Mouse (Mus musculus): ENCODE measurements at regions not wholly inside any gene's neighbourhood (a gene's known extent, or its start where the extent isn't known, plus 50 kb on each side); places are given as distances from the start of the nearest gene placed in this dataset.

- no peaks in the 10 kb centered on the region for H3K9me3 ChIP-seq
- H3K4me1 ChIP-seq: no peaks in the 10 kb centered on the region
- peaks cover 5% of the 10 kb centered on the region for H3K27me3 ChIP-seq (replicated peaks)
- ATAC-seq (ENCODE audit: extremely low read depth, insufficient number of reproducible peaks, low FRiP score, low TSS enrichment): no peak
- no peaks in the 10 kb centered on the region for H3K36me3 ChIP-seq
- H3K27ac ChIP-seq (replicated peaks): no peak overlapping the region
- H3K4me3 ChIP-seq: no peak overlapping the region
- no peak overlapping the region for H3K4me2 ChIP-seq
- 56% methylated on average over 3 of the region's 3 CpGs for WGBS
- no peak overlapping the region for H3K9ac ChIP-seq
These were observed 90.4 kb downstream of the Otol1 start for GRCm38 (mm10) chr3:70097813-70098212.

GRCm38 (mm10) chr3:70102091-70102490 lies 94.7 kb downstream of the Otol1 start:
- Histone ChIP-seq H3K27ac (replicated peaks) (no peak overlapping the region), H3K4me1 (no peaks in the 10 kb centered on the region), H3K36me3 (no peaks in the 10 kb centered on the region), H3K9ac (no peak overlapping the region), H3K4me3 (no peak overlapping the region), H3K27me3 (replicated peaks) (peaks cover 5% of the 10 kb centered on the region), H3K4me2 (no peak overlapping the region), H3K9me3 (no peaks in the 10 kb centered on the region)
- 66% methylated on average over 7 of the region's 7 CpGs for WGBS
- no peak for ATAC-seq (ENCODE audit: extremely low read depth, insufficient number of reproducible peaks, low FRiP score, low TSS enrichment)

GRCm38 (mm10) chr3:70102593-70103213 lies 95.3 kb downstream of the Otol1 start:
- Histone ChIP-seq H3K4me3 (no peak overlapping the region), H3K4me2 (no peak overlapping the region), H3K9me3 (no peaks in the 10 kb centered on the region), H3K4me1 (no peaks in the 10 kb centered on the region), H3K9ac (no peak overlapping the region), H3K27ac (replicated peaks) (no peak overlapping the region), H3K27me3 (replicated peaks) (peaks cover 5% of the 10 kb centered on the region), H3K36me3 (no peaks in the 10 kb centered on the region)
- ATAC-seq (ENCODE audit: extremely low read depth, insufficient number of reproducible peaks, low FRiP score, low TSS enrichment): no peak
- WGBS: 70% methylated on average over 10 of the region's 10 CpGs

GRCm38 (mm10) chr3:70103983-70104827 lies 96.8 kb downstream of the Otol1 start:
- Histone ChIP-seq H3K4me2 (peak overlapping the region; percentile 93), H3K36me3 (no peaks in the 10 kb centered on the region), H3K4me3 (peak overlapping the region; percentile 60), H3K27me3 (replicated peaks) (peaks cover 5% of the 10 kb centered on the region), H3K9me3 (no peaks in the 10 kb centered on the region), H3K9ac (peak overlapping the region; percentile 76), H3K27ac (replicated peaks) (0 out of 2 replicates have a peak overlapping the region, but pooled peaks have one; percentile 26), H3K4me1 (no peaks in the 10 kb centered on the region)
- 7% methylated on average over 21 of the region's 21 CpGs for WGBS
- ATAC-seq (ENCODE audit: extremely low read depth, insufficient number of reproducible peaks, low FRiP score, low TSS enrichment): no peak

GRCm38 (mm10) chr3:70104828-70105399 lies 97.5 kb downstream of the Otol1 start:
- Histone ChIP-seq H3K27me3 (replicated peaks) (peaks cover 5% of the 10 kb centered on the region), H3K9me3 (no peaks in the 10 kb centered on the region), H3K9ac (peak overlapping the region; percentile 76), H3K36me3 (no peaks in the 10 kb centered on the region), H3K4me1 (no peaks in the 10 kb centered on the region), H3K4me3 (peak overlapping the region; percentile 60), H3K27ac (replicated peaks) (no peak overlapping the region), H3K4me2 (peak overlapping the region; percentile 93)
- 16% methylated on average over 7 of the region's 7 CpGs for WGBS
- no peak for ATAC-seq (ENCODE audit: extremely low read depth, insufficient number of reproducible peaks, low FRiP score, low TSS enrichment)

GRCm38 (mm10) chr3:70105561-70105960 lies 98.1 kb downstream of the Otol1 start:
- no peak overlapping the region for H3K4me3 ChIP-seq
- H3K4me2 ChIP-seq: no peak overlapping the region
- H3K9ac ChIP-seq: no peak overlapping the region
- H3K36me3 ChIP-seq: no peaks in the 10 kb centered on the region
- no peak for ATAC-seq (ENCODE audit: extremely low read depth, insufficient number of reproducible peaks, low FRiP score, low TSS enrichment)
- H3K4me1 ChIP-seq: no peaks in the 10 kb centered on the region
- no peaks in the 10 kb centered on the region for H3K9me3 ChIP-seq
- H3K27me3 ChIP-seq (replicated peaks): peaks cover 5% of the 10 kb centered on the region
- H3K27ac ChIP-seq (replicated peaks): no peak overlapping the region
- WGBS: 67% methylated on average over 1 of the region's 1 CpGs

GRCm38 (mm10) chr3:70106141-70106540 lies 98.7 kb downstream of the Otol1 start:
- H3K4me1 ChIP-seq: no peaks in the 10 kb centered on the region
- H3K4me2 ChIP-seq: no peak overlapping the region
- no peak overlapping the region for H3K9ac ChIP-seq
- no peak for ATAC-seq (ENCODE audit: extremely low read depth, insufficient number of reproducible peaks, low FRiP score, low TSS enrichment)
- peaks cover 5% of the 10 kb centered on the region for H3K27me3 ChIP-seq (replicated peaks)
- no peak overlapping the region for H3K27ac ChIP-seq (replicated peaks)
- WGBS: 76% methylated on average over 2 of the region's 2 CpGs
- H3K4me3 ChIP-seq: no peak overlapping the region
- no peaks in the 10 kb centered on the region for H3K9me3 ChIP-seq
- H3K36me3 ChIP-seq: no peaks in the 10 kb centered on the region

GRCm38 (mm10) chr3:70126212-70126611 lies 118.8 kb downstream of the Otol1 start:
- Histone ChIP-seq H3K9ac (no peak overlapping the region), H3K27me3 (replicated peaks) (no peaks in the 10 kb centered on the region), H3K9me3 (no peaks in the 10 kb centered on the region), H3K36me3 (no peaks in the 10 kb centered on the region), H3K4me2 (no peak overlapping the region), H3K4me3 (no peak overlapping the region), H3K4me1 (no peaks in the 10 kb centered on the region), H3K27ac (replicated peaks) (no peak overlapping the region)
- 73% methylated on average over 1 of the region's 1 CpGs for WGBS
- no peak for ATAC-seq (ENCODE audit: extremely low read depth, insufficient number of reproducible peaks, low FRiP score, low TSS enrichment)

GRCm38 (mm10) chr3:70130241-70131029 lies 123.0 kb downstream of the Otol1 start:
- WGBS: 71% methylated on average over 8 of the region's 8 CpGs
- Histone ChIP-seq H3K36me3 (no peaks in the 10 kb centered on the region), H3K27me3 (replicated peaks) (no peaks in the 10 kb centered on the region), H3K9me3 (no peaks in the 10 kb centered on the region), H3K4me1 (no peaks in the 10 kb centered on the region), H3K4me2 (no peak overlapping the region), H3K27ac (replicated peaks) (no peak overlapping the region), H3K4me3 (no peak overlapping the region), H3K9ac (no peak overlapping the region)
- ATAC-seq (ENCODE audit: extremely low read depth, insufficient number of reproducible peaks, low FRiP score, low TSS enrichment): no peak

- no peaks in the 10 kb centered on the region for H3K27me3 ChIP-seq (replicated peaks)
- H3K4me1 ChIP-seq: no peaks in the 10 kb centered on the region
- H3K9ac ChIP-seq: no peak overlapping the region
- H3K36me3 ChIP-seq: no peaks in the 10 kb centered on the region
- H3K4me3 ChIP-seq: no peak overlapping the region
- H3K4me2 ChIP-seq: no peak overlapping the region
- H3K9me3 ChIP-seq: no peaks in the 10 kb centered on the region
- no peak overlapping the region for H3K27ac ChIP-seq (replicated peaks)
- 75% methylated on average over 2 of the region's 2 CpGs for WGBS
- no peak for ATAC-seq (ENCODE audit: extremely low read depth, insufficient number of reproducible peaks, low FRiP score, low TSS enrichment)
These were observed 127.5 kb downstream of the Otol1 start for GRCm38 (mm10) chr3:70134963-70135362.

GRCm38 (mm10) chr3:70138488-70138887 lies 131.1 kb downstream of the Otol1 start:
- H3K27ac ChIP-seq (replicated peaks): no peak overlapping the region
- no peaks in the 10 kb centered on the region for H3K27me3 ChIP-seq (replicated peaks)
- ATAC-seq (ENCODE audit: extremely low read depth, insufficient number of reproducible peaks, low FRiP score, low TSS enrichment): no peak
- WGBS: 70% methylated on average over 2 of the region's 2 CpGs
- no peaks in the 10 kb centered on the region for H3K9me3 ChIP-seq
- H3K36me3 ChIP-seq: no peaks in the 10 kb centered on the region
- no peak overlapping the region for H3K9ac ChIP-seq
- H3K4me1 ChIP-seq: no peaks in the 10 kb centered on the region
- H3K4me2 ChIP-seq: no peak overlapping the region
- H3K4me3 ChIP-seq: no peak overlapping the region

All from heart, embryonic 13.5 days (tissue).